Mouse (Mus musculus): ENCODE data around the gene Sh3bp4. TPM values are rescaled to one million over a fixed set of nuclear protein-coding genes. Genes with fewer than 3 reads are reported as not detected.

The Sh3bp4 gene
- polyA plus RNA-seq, 2 experiments from 2014 or later, result 0.19 to 1.3 TPM

DNA sequence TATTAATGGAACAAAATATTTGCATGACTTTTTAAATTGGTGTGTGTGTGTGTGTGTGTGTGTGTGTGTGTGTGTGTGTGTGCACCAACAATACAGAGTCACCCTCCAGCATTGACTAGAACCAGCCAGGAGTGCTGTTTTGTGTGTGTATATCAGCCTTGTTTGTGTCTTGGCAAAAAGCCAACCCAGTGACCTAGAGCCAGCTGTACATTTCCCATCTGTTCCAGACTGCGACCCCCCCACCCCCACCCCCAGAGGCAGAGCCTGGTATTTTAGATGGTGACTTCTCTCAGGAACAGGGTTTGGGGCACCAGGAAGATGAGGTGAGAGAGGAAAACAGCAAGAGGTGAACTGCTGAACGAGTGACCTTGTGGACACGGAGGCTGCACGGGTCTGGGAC lies 24.2 kb downstream of the Sh3bp4 start:
- no peak for ATAC-seq

- ATAC-seq, result no peak
Observed at GRCm38 (mm10) chr1:89095642-89096424, 25.6 kb downstream of the Sh3bp4 start.

DNA sequence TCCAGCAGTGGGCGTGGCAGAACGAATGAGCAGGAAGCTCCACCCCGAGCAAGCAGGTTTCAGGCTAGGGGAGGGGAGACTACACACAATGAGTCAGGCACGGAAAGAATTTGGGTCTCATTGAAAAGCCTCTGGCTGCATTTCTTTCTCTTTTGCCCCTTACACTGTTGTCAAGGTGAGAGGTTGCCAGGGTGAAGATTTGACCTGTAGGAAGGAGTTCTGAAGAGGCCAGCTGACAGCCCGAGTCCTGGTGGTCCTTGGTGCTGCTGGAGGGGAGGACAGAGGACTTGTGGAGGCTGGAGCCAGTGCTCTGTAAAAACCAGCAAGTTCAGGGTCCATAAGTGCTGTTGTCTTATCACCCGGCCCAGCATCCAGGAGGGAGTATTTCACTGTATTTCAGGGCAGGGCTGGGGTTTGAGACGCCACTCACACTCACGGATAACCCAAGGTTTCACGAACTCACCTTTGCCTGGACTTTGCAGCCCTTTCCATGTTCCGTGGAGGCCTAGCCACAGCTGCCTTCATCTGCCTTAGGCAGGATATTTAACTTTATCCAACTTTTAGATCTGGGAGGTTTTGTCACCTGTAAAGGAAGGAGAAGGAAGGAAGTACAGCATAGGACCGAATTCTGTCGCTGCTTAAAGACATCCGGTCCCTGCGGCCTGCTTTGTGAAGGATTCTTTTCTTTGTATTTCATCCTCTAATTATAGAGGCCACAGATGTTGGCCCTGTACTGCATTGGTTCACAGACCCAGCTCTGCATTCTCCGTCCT lies 32.2 kb downstream of the Sh3bp4 start:
- no peak for ATAC-seq

GRCm38 (mm10) chr1:89103004-89103263 lies 32.7 kb downstream of the Sh3bp4 start:
- no peak for ATAC-seq

GRCm38 (mm10) chr1:89103505-89103904 lies 33.3 kb downstream of the Sh3bp4 start:
- no peak for ATAC-seq

DNA sequence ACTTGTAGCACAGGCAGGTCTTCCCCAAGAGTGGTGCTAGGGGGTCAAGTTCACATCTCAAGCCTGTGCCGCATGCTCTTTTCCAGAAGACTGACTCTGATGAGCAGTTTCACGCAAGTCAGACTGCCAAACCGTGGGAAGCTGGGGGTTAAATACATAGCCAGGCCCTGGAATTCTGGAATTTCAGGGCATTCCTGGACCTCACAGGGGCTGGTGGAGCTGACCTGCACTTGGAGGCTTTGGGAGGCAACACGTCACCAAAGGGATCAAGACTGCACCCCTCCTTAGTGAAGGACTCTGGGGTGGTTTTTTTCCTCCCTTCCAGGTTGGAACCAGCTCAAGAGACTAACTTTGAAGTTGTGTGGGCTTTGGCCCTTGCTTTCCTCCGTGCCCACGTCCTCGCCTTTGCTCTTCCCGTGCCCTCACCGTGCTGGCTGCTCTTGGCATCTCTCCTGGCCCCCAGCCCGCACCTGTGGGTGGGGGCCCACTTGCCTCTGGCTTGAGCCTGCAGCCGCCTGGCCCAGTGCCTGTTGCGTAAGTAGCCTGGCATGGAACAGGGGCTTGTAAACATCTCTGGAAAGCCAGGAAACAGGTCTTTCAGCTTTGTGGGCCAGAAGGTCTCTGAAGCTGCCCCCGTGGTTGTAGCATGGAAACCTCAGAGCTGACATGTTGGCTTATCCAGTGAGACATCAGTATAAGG lies 34.0 kb downstream of the Sh3bp4 start:
- ATAC-seq, result no peak

DNA sequence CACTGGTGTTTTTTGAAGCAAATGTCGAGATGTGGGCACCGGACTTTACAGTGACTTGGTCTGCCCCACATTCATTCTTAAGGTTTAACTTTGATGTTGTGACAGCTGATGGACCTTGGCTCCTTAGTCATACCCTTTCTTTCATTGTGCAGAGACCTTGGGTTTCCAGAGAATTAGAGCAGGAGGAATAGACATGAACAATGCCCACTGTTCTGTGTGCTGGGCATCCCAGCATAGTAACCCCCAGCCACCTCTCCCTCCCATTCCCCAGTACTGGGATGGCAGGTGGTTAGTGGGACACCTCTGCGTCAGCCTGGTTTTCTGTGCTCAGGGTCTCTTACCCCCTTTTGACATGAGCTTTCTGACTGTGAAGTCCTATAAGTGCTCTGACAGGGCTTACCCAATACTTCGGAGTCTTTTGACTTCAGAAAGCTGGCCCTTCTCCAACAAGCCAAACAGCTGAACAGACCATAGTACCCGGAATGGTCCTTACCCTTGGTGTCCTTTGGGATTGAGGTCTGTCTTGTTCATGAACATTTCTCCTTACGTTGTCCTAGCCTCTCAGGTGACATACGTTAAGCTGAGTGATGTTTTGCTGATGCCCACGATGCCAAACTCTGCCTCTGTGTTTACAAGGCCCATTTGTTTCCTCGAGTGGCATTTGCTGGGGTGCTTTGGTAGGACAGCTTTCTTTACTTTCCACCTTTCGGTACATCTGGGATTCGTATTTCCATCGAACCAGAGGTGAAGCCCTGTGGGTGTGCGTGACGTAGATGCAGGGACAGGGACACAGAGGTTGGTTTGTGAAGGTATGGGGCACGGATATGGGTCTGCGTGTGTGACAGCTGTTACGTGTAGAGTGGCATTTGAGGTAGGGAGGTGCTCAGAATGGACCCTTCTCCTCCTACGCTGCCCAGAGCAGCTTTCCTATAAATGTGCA lies 35.9 kb downstream of the Sh3bp4 start:
- ATAC-seq, result no peak

DNA sequence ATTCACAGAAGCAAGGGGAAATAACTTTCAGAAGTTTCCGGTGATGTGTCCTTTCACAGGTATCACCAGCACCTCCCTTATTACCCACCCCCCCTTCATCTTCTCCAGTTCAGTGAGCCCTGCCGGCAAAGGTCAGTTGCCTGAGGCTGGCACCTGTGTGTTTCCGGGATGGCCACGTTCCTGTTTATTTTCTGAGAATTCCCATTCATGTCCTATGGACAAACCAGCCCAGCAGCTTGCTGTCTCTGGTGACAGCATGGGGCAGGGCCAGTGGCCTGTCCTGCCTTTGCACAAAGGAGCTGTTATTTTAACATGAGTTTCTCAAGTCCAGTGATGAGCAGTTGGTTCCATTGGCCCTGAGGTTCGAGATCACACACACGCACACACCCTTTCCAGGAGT lies 37.3 kb downstream of the Sh3bp4 start:
- no peak for ATAC-seq

GRCm38 (mm10) chr1:89108340-89108896 lies 38.2 kb downstream of the Sh3bp4 start:
- peak; percentile 34 for ATAC-seq

GRCm38 (mm10) chr1:89109767-89110166 lies 39.6 kb downstream of the Sh3bp4 start:
- no peak for ATAC-seq

DNA sequence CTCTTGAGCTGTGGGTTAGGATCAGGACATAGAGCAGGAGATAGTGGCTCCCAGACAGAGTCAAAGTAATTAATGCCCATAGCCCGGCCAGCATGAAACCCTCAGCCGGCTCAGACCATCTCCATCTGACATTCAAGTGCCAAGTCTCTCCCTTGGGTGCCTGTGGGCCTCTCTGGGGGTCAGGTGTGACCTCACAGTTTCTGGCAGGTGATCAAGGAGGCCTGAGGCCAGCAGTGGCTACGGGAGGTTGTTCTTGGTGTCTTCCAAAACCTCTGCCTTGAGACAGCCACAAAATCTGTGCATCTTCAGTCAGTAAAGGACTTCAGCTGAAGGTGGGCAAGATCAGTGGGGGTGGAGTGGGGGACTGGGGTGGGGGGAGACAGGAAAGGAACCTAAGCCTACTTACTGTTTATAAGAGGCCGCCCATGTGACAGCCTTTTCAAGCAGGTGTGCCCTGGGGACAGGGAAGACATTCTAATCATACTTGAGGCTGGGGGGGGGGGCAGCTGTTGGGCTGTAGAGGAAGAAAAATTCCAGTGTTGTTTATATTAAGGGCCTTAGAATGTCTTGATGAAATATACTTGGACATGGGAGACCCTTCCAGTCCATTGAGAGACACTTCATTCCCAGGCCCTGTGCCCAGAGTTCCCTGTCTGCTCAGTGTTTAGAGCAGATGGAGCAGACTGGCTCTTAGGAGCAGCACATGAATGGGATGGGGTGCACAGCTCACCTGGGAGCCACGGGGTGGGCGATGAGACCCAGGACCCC lies 40.7 kb downstream of the Sh3bp4 start:
- no peak for ATAC-seq

DNA sequence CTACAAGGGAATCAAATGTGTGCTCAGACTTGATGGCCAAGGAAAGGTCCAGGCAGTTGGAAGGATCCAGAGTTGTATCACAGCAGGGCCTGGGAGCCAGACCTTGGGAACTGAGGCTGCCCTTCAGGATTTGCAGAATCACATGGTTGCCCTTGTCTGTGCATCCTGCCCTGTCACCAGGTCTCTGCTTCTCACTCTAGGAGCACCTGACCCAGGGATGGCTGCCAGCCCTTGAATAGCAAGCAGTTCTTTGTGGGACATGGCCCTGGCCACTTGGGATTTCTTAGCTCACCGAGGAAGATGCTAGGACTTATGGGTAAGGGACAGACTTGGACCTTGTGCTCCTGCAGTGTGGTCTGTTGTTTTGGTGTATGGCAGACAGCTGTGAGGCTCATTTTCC lies 42.3 kb downstream of the Sh3bp4 start:
- no peak for ATAC-seq

- ATAC-seq, result no peak
Observed at GRCm38 (mm10) chr1:89113731-89114130, 43.5 kb downstream of the Sh3bp4 start.

GRCm38 (mm10) chr1:89117062-89117461 lies 46.8 kb downstream of the Sh3bp4 start:
- ATAC-seq, result no peak

DNA sequence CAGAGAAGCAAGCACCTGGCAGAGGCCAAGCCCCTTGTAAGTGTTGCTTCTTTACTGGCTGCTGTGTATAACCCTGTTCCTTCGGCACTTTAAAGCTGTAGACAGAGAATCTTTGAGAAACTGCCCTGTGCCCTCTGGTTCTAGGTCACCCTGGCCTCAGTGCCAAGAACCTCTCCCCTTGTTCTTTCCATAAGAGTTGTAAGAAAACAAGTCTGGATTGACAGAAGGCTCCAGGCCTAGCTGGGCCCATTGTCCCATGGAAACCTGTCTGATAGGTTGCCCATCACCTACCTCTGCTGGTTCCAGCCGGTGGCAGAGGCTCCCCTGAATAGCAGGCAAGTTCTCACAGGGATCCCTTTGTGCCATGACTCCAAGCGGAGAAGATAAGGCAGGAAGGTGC lies 47.9 kb downstream of the Sh3bp4 start:
- no peak for ATAC-seq

- no peak for ATAC-seq
Observed at GRCm38 (mm10) chr1:89118836-89119235, 48.6 kb downstream of the Sh3bp4 start.

- ATAC-seq, result no peak
Observed at GRCm38 (mm10) chr1:89120290-89120689, 50.1 kb downstream of the Sh3bp4 start.

DNA sequence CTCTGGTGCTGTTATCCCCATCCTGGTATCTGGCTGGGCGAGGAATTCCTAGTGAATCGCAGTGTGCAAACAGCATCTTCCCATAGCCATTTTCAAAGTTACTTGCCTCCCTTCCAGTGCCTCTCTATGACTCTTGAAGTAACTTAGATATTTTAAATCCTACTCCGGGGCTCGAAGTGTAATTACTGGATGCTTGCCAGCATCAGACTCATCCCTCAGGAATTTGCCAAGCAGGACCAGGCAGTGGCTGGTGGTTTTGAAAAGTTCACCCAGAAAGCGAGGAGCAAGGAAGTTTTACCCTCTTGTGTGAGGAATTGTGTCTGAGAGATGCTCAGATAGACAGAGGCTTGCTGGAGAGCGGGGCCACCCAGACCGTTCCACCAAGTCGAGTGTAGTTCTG lies 51.3 kb downstream of the Sh3bp4 start:
- no peak for ATAC-seq

- ATAC-seq, result no peak
Observed at GRCm38 (mm10) chr1:89122376-89122775, 52.2 kb downstream of the Sh3bp4 start.

- no peak for ATAC-seq
Observed at GRCm38 (mm10) chr1:89124076-89124475, 53.9 kb downstream of the Sh3bp4 start.

- no peak for ATAC-seq
Observed at GRCm38 (mm10) chr1:89127163-89127562, 56.9 kb downstream of the Sh3bp4 start.

All from CD4-positive, CD25-positive, alpha-beta regulatory T cell, adult 4 months (primary cell).